Mouse (Mus musculus) brain, adult 2 months (tissue): Measurements from ENCODE around the gene Ing2.

ENCODE experiments used
- DNase-seq: peaks from one replicate; pipeline ENCODE4 v3.0.0; 2011; ENCODE audit warnings: low read depth, low spot score

Gene Ing2

GRCm38 (mm10) chr8:47674777-47675710 is at the start of gene Ing2:
Ing2 (minus strand) TSS chr8:47675556.
- peak; percentile 100 for DNase-seq

- peak; percentile 69 for DNase-seq
Measured at GRCm38 (mm10) chr8:47721609-47722008, 46.3 kb upstream of the Ing2 start.

- peak; percentile 38 for DNase-seq
Measured at GRCm38 (mm10) chr8:47718641-47719040, 43.3 kb upstream of the Ing2 start.

GRCm38 (mm10) chr8:47713761-47714745 is 38.7 kb upstream of the Ing2 start, which contains the start of gene Cdkn2aip:
Cdkn2aip (minus strand) TSS chr8:47713932.
- DNase-seq = peak; percentile 98

GRCm38 (mm10) chr8:47713171-47713663 is 37.9 kb upstream of the Ing2 start:
- no peak for DNase-seq

GRCm38 (mm10) chr8:47708106-47708505 is 32.8 kb upstream of the Ing2 start:
- DNase-seq = no peak

GRCm38 (mm10) chr8:47706746-47707145 is 31.4 kb upstream of the Ing2 start:
- DNase-seq = no peak

- DNase-seq = no peak
Measured at GRCm38 (mm10) chr8:47702333-47702732, 27.0 kb upstream of the Ing2 start.

GRCm38 (mm10) chr8:47697696-47698095 is 22.3 kb upstream of the Ing2 start:
- no peak for DNase-seq

GRCm38 (mm10) chr8:47695431-47696105 is 20.2 kb upstream of the Ing2 start:
- DNase-seq = peak; percentile 76

GRCm38 (mm10) chr8:47693119-47693518 is 17.8 kb upstream of the Ing2 start:
- DNase-seq = peak; percentile 87

- DNase-seq = no peak
Measured at GRCm38 (mm10) chr8:47691831-47692230, 16.5 kb upstream of the Ing2 start.

- DNase-seq = no peak
Measured at GRCm38 (mm10) chr8:47691303-47691702, 15.9 kb upstream of the Ing2 start.

GRCm38 (mm10) chr8:47690674-47691078 is 15.3 kb upstream of the Ing2 start:
- no peak for DNase-seq

GRCm38 (mm10) chr8:47689704-47690326 is 14.5 kb upstream of the Ing2 start:
- DNase-seq = peak; percentile 23

GRCm38 (mm10) chr8:47684441-47684840 is 9.1 kb upstream of the Ing2 start:
- DNase-seq = no peak

- DNase-seq = peak; percentile 54
Measured at GRCm38 (mm10) chr8:47683994-47684393, 8.6 kb upstream of the Ing2 start.

GRCm38 (mm10) chr8:47680306-47680705 is 5.0 kb upstream of the Ing2 start:
- peak; percentile 67 for DNase-seq

GRCm38 (mm10) chr8:47679603-47680002 is 4.2 kb upstream of the Ing2 start:
- no peak for DNase-seq

- no peak for DNase-seq
Measured at GRCm38 (mm10) chr8:47676631-47677030, 1.3 kb upstream of the Ing2 start.

- DNase-seq = no peak
Measured at GRCm38 (mm10) chr8:47676224-47676623, 868 bp upstream of the Ing2 start.
